Mouse (Mus musculus): ENCODE data around the gene Gpc2.

GRCm38 (mm10) chr5:138262582-138263240 is 17.1 kb downstream of the Gpc2 start:
- TF ChIP-seq CTCF (IDR thresholded peaks at IDR 0.05; ENCODE audit: borderline replicate concordance, control insufficient read depth, extremely low read depth, insufficient read depth, low read length, poor library complexity) (no peak), POLR2A (IDR thresholded peaks at IDR 0.05; ENCODE audit: control insufficient read depth, extremely low read depth, insufficient read depth, low read length, poor library complexity) (no peak)

Measured in thymus, adult 2 months (tissue).